Mouse (Mus musculus): ENCODE results near the gene Gm49601. TPM values are rescaled to one million over a fixed set of nuclear protein-coding genes. Genes with fewer than 3 reads are reported as not detected.
A peak's percentile ranks its signal among the peaks of the same experiment; 100 is the strongest.

Gm49601 gene
- polyA plus RNA-seq, 1 experiment from 2014 or later, result 21.0 TPM

GRCm38 (mm10) chr16:18593930-18594329 is 32.3 kb downstream of the Gm49601 start:
- no peak overlapping the region for H3K4me2 ChIP-seq
- H3K4me3 ChIP-seq, result no peak overlapping the region
- no peak overlapping the region for H3K27ac ChIP-seq
- H3K27me3 ChIP-seq, result peaks cover 91% of the 10 kb centered on the region
- H3K9me3 ChIP-seq, result no peaks in the 10 kb centered on the region
- H3K4me1 ChIP-seq (replicated peaks), result peaks cover 19% of the 10 kb centered on the region
- no peaks in the 10 kb centered on the region for H3K36me3 ChIP-seq
- 70% methylated on average over 2 of the region's 2 CpGs for WGBS
- no peak for ATAC-seq (ENCODE audit: low FRiP score)
- H3K9ac ChIP-seq, result no peak overlapping the region

- Histone ChIP-seq H3K27ac (no peak overlapping the region), H3K36me3 (no peaks in the 10 kb centered on the region), H3K9me3 (no peaks in the 10 kb centered on the region), H3K9ac (no peak overlapping the region), H3K4me3 (peak overlapping the region; percentile 22), H3K4me1 (replicated peaks) (peaks cover 37% of the 10 kb centered on the region), H3K4me2 (peak overlapping the region; percentile 41), H3K27me3 (peaks cover 95% of the 10 kb centered on the region)
- 1% methylated on average over 59 of the region's 59 CpGs for WGBS
- 0 out of 2 replicates have a peak, but pooled peaks have one; percentile 14 for ATAC-seq (ENCODE audit: low FRiP score)
These were observed 34.9 kb downstream of the Gm49601 start for GRCm38 (mm10) chr16:18591047-18592018.

- Histone ChIP-seq H3K4me3 (peak within 1 kb of the TSS; percentile 22), H3K4me1 (replicated peaks) (peaks cover 47% of the 10 kb centered on the region), H3K9ac (no peak within 1 kb of the TSS), H3K27me3 (peaks cover 97% of the 10 kb centered on the region), H3K36me3 (no peaks in the 10 kb centered on the region), H3K27ac (no peak within 1 kb of the TSS), H3K9me3 (no peaks in the 10 kb centered on the region), H3K4me2 (peak within 1 kb of the TSS; percentile 41)
- ATAC-seq (ENCODE audit: low FRiP score), result no peak
- 2% methylated on average over 48 of the region's 48 CpGs for WGBS
These were observed 36.1 kb downstream of the Gm49601 start, which contains the start of gene Tbx1 for GRCm38 (mm10) chr16:18589804-18590790. Tbx1 (minus strand) TSS chr16:18590671.

GRCm38 (mm10) chr16:18589080-18589621 is 37.1 kb downstream of the Gm49601 start:
- H3K36me3 ChIP-seq, result no peaks in the 10 kb centered on the region
- no peak overlapping the region for H3K27ac ChIP-seq
- no peak overlapping the region for H3K4me3 ChIP-seq
- H3K4me2 ChIP-seq, result no peak overlapping the region
- no peak for ATAC-seq (ENCODE audit: low FRiP score)
- WGBS, result 8% methylated on average over 9 of the region's 9 CpGs
- H3K4me1 ChIP-seq (replicated peaks), result peaks cover 47% of the 10 kb centered on the region
- H3K9me3 ChIP-seq, result no peaks in the 10 kb centered on the region
- H3K9ac ChIP-seq, result no peak overlapping the region
- peaks cover 97% of the 10 kb centered on the region for H3K27me3 ChIP-seq

GRCm38 (mm10) chr16:18588738-18589055 is 37.5 kb downstream of the Gm49601 start:
- ATAC-seq (ENCODE audit: low FRiP score), result 0 out of 2 replicates have a peak, but pooled peaks have one; percentile 2

GRCm38 (mm10) chr16:18587847-18588737 is 38.1 kb downstream of the Gm49601 start:
- no peaks in the 10 kb centered on the region for H3K36me3 ChIP-seq
- peaks cover 47% of the 10 kb centered on the region for H3K4me1 ChIP-seq (replicated peaks)
- 0 out of 2 replicates have a peak, but pooled peaks have one; percentile 12 for ATAC-seq (ENCODE audit: low FRiP score)
- peaks cover 97% of the 10 kb centered on the region for H3K27me3 ChIP-seq
- H3K9me3 ChIP-seq, result no peaks in the 10 kb centered on the region
- no peak overlapping the region for H3K27ac ChIP-seq
- peak overlapping the region; percentile 19; the same call in 1 of the 2 replicates for H3K9ac ChIP-seq
- under 1% methylated on average over 57 of the region's 57 CpGs for WGBS
- H3K4me2 ChIP-seq, result peak overlapping the region; percentile 31
- H3K4me3 ChIP-seq, result peak overlapping the region; percentile 24; the same call in 1 of the 2 replicates

More at GRCm38 (mm10) chr16:18588738-18589055, 37.5 kb downstream of the Gm49601 start:
- H3K36me3 ChIP-seq, result no peaks in the 10 kb centered on the region
- no peak overlapping the region for H3K4me3 ChIP-seq
- no peaks in the 10 kb centered on the region for H3K9me3 ChIP-seq
- WGBS, result under 1% methylated on average over 27 of the region's 31 CpGs
- H3K4me2 ChIP-seq, result peak overlapping the region; percentile 31; the same call in 1 of the 2 replicates
- peaks cover 47% of the 10 kb centered on the region for H3K4me1 ChIP-seq (replicated peaks)
- no peak overlapping the region for H3K27ac ChIP-seq
- H3K27me3 ChIP-seq, result peaks cover 97% of the 10 kb centered on the region
- no peak overlapping the region for H3K9ac ChIP-seq

GRCm38 (mm10) chr16:18586906-18587546 is 39.2 kb downstream of the Gm49601 start:
- H3K27me3 ChIP-seq, result peaks cover 99% of the 10 kb centered on the region
- peak overlapping the region; percentile 60 for H3K4me2 ChIP-seq
- H3K27ac ChIP-seq, result no peak overlapping the region
- 2% methylated on average over 28 of the region's 62 CpGs for WGBS
- H3K4me3 ChIP-seq, result peak overlapping the region; percentile 35
- no peaks in the 10 kb centered on the region for H3K36me3 ChIP-seq
- no peak for ATAC-seq (ENCODE audit: low FRiP score)
- no peaks in the 10 kb centered on the region for H3K9me3 ChIP-seq
- peaks cover 57% of the 10 kb centered on the region for H3K4me1 ChIP-seq (replicated peaks)
- peak overlapping the region; percentile 62; the same call in 1 of the 2 replicates for H3K9ac ChIP-seq

GRCm38 (mm10) chr16:18586076-18586905 is 39.9 kb downstream of the Gm49601 start:
- no peak overlapping the region for H3K27ac ChIP-seq
- WGBS, result under 1% methylated on average over 76 of the region's 83 CpGs
- peak overlapping the region; percentile 60 for H3K4me2 ChIP-seq
- peaks cover 58% of the 10 kb centered on the region for H3K4me1 ChIP-seq (replicated peaks)
- H3K4me3 ChIP-seq, result peak overlapping the region; percentile 35
- H3K27me3 ChIP-seq, result peaks cover 99% of the 10 kb centered on the region
- no peaks in the 10 kb centered on the region for H3K9me3 ChIP-seq
- no peak for ATAC-seq (ENCODE audit: low FRiP score)
- H3K36me3 ChIP-seq, result no peaks in the 10 kb centered on the region
- peak overlapping the region; percentile 62 for H3K9ac ChIP-seq

GRCm38 (mm10) chr16:18585676-18586075 is 40.6 kb downstream of the Gm49601 start:
- no peak overlapping the region for H3K27ac ChIP-seq
- no peaks in the 10 kb centered on the region for H3K9me3 ChIP-seq
- peak overlapping the region; percentile 35 for H3K4me3 ChIP-seq
- no peaks in the 10 kb centered on the region for H3K36me3 ChIP-seq
- WGBS, result 3% methylated on average over 10 of the region's 10 CpGs
- ATAC-seq (ENCODE audit: low FRiP score), result no peak
- H3K27me3 ChIP-seq, result peaks cover 99% of the 10 kb centered on the region
- H3K4me1 ChIP-seq (replicated peaks), result peaks cover 57% of the 10 kb centered on the region
- H3K9ac ChIP-seq, result no peak overlapping the region
- H3K4me2 ChIP-seq, result peak overlapping the region; percentile 60
